Mouse (Mus musculus) neural tube, embryonic 11.5 days (tissue): Measurements from ENCODE around the gene Ptprq. TPM values are rescaled to one million over a fixed set of nuclear protein-coding genes. Genes with fewer than 3 reads are reported as not detected.
A peak's percentile ranks its signal among the peaks of the same experiment; 100 is the strongest.

Experiments
- ATAC-seq: fragments of 200-750 bp; cut with Nextera tagmentation; 2 replicates; pipeline ENCODE4 v1.8.0; 2017; ENCODE audit warnings: moderate number of reproducible peaks, mild to moderate bottlenecking, moderate TSS enrichment, moderate library complexity; ENCODE audit not compliant: insufficient read depth, low FRiP score, low TSS enrichment
- DNase-seq: peaks from one replicate; pipeline ENCODE4 v3.0.0-alpha.2; 2015; ENCODE audit warnings: low spot score
- H3K27ac ChIP-seq: fragments of 300-500 bp; sonication (generic); 2 replicates; pipeline ENCODE4 v1.5.1; 2014; ENCODE audit warnings: low read depth, mild to moderate bottlenecking, low read length
- H3K27me3 ChIP-seq: fragments of 300-500 bp; sonication (generic); 2 replicates; pipeline ENCODE4 v1.6.1; 2014; ENCODE audit warnings: mild to moderate bottlenecking, low read length, mixed read lengths; ENCODE audit not compliant: control insufficient read depth, insufficient read depth
- H3K36me3 ChIP-seq: fragments of 300-500 bp; sonication (generic); 2 replicates; pipeline ENCODE4 v1.6.1; 2014; ENCODE audit warnings: mild to moderate bottlenecking, low read length, moderate library complexity, mixed read lengths; ENCODE audit not compliant: control insufficient read depth, insufficient read depth
- H3K4me1 ChIP-seq: fragments of 300-500 bp; sonication (generic); 2 replicates; pipeline ENCODE4 v1.6.1; 2014; ENCODE audit warnings: low read length, mixed read lengths; ENCODE audit not compliant: control insufficient read depth, insufficient read depth
- H3K4me2 ChIP-seq: fragments of 300-500 bp; sonication (generic); 2 replicates; pipeline ENCODE4 v1.6.1; 2014; ENCODE audit warnings: low read depth, mild to moderate bottlenecking, moderate library complexity
- H3K4me3 ChIP-seq: fragments of 300-500 bp; sonication (generic); 2 replicates; pipeline ENCODE4 v1.5.1; 2014; ENCODE audit warnings: low read depth, low read length
- H3K9ac ChIP-seq: fragments of 300-500 bp; sonication (generic); 2 replicates; pipeline ENCODE4 v1.6.1; 2014; ENCODE audit warnings: mild to moderate bottlenecking, low read length
- H3K9me3 ChIP-seq: fragments of 300-500 bp; sonication (generic); 2 replicates; pipeline ENCODE4 v1.6.1; 2016; ENCODE audit warnings: low read length; ENCODE audit not compliant: control insufficient read depth
- WGBS: fragments of 180-500 bp; shearing (Covaris S2); extraction: QIAGEN DNeasy Blood & Tissue Kit; methylation state at CpG from one replicate; pipeline ENCODE4 v1.1.7; 2014; 5-methylcytosine and 5-hydroxymethylcytosine counted together
- polyA plus RNA-seq: library from polyadenylated mRNA; unstranded; fragments of >200 nt; fragmentation: Nextera tagmentation; extraction: Ambion mirVana; gene quantifications from 2 replicates; pipeline ENCODE4 v1.2.1, GENCODE M21; 2014

The Ptprq gene
- polyA plus RNA-seq, 1 experiment from 2014 or later = 0.05 TPM

- Histone ChIP-seq H3K4me3 (no peak overlapping the region), H3K36me3 (no peaks in the 10 kb centered on the region), H3K27me3 (no peaks in the 10 kb centered on the region), H3K27ac (no peak overlapping the region), H3K4me1 (no peaks in the 10 kb centered on the region), H3K9me3 (no peaks in the 10 kb centered on the region), H3K9ac (no peak overlapping the region), H3K4me2 (no peak overlapping the region)
- ATAC-seq (no peak), DNase-seq (no peak)
- 78% methylated on average over 6 of the region's 6 CpGs for WGBS
These were observed 118.5 kb downstream of the Ptprq start for GRCm38 (mm10) chr10:107601371-107601770.

DNA sequence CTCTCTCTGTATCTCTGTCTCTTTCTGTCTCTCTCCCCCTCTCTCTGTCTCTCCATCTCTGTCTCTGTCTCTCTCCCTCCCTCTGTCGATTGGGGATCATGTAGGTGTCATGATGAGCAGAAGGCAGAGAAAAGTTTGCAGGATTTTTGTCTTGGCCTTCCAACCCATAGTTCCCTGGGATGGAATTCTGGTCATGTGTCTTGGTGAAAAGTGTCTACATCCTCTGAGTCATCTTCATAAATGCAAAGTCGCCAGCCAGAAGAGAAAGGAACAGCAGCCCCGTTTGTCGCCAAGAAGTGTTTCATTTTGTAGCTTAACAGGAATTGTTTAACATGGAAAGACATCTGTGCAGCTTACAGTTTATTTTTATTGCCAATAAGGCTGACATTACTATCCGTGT, 136.5 kb downstream of the Ptprq start:
- H3K9me3 ChIP-seq = no peaks in the 10 kb centered on the region
- ATAC-seq = no peak
- H3K4me1 ChIP-seq = no peaks in the 10 kb centered on the region
- WGBS = 78% methylated on average over 5 of the region's 5 CpGs
- H3K4me3 ChIP-seq = no peak overlapping the region
- H3K27ac ChIP-seq = no peak overlapping the region
- no peaks in the 10 kb centered on the region for H3K36me3 ChIP-seq
- no peak overlapping the region for H3K9ac ChIP-seq
- no peaks in the 10 kb centered on the region for H3K27me3 ChIP-seq
- no peak overlapping the region for H3K4me2 ChIP-seq
- no peak for DNase-seq

DNA sequence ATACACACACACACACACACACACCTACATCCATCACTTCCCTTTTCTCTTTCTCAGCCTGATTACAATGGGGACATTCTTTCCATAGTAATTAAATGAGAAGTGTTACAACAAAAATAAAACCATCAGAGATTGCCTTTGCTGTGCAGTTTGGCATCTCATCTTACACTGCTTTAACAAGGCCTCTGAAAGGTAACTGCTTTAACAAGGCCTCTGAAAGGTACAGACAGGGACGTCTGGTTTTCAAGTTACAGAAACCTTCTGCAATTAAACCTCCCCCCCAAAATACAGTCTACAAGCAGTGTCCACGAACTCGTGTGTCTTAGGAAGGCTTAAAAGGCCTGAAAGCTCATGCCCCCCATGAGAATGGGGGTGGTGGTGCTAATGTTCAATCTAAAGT, 150.8 kb downstream of the Ptprq start:
- Histone ChIP-seq H3K9me3 (no peaks in the 10 kb centered on the region), H3K27ac (no peak overlapping the region), H3K4me2 (no peak overlapping the region), H3K4me3 (no peak overlapping the region), H3K36me3 (no peaks in the 10 kb centered on the region), H3K9ac (no peak overlapping the region), H3K27me3 (no peaks in the 10 kb centered on the region), H3K4me1 (no peaks in the 10 kb centered on the region)
- DNase-seq (no peak), ATAC-seq (no peak)
- WGBS = 44% methylated on average over 3 of the region's 3 CpGs

DNA sequence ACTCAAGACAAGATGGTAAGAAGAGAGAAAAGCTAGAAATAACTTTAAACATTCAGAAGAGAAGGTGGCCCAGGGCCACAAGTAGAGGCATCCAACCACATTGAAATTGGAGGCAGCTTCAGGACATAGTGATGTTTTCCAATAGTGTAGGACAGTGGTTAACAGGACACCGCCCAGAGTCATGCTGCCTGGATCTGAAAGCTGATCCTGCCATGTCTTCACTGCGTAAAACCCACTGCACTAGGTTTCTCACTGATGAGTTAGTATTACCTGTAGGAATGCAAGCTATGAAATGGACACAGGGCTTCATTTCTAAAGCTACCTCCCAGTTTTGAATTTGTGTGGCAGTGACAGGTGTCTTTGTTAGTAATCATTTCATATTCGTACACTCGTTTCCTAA, 151.6 kb downstream of the Ptprq start:
- ATAC-seq (no peak), DNase-seq (no peak)
- Histone ChIP-seq H3K36me3 (no peaks in the 10 kb centered on the region), H3K4me3 (no peak overlapping the region), H3K27me3 (no peaks in the 10 kb centered on the region), H3K4me1 (no peaks in the 10 kb centered on the region), H3K9me3 (no peaks in the 10 kb centered on the region), H3K4me2 (no peak overlapping the region), H3K27ac (no peak overlapping the region), H3K9ac (no peak overlapping the region)
- 86% methylated on average over 4 of the region's 4 CpGs for WGBS

GRCm38 (mm10) chr10:107562875-107563274, 157.0 kb downstream of the Ptprq start:
- H3K27me3 ChIP-seq = no peaks in the 10 kb centered on the region
- ATAC-seq (0 out of 2 replicates have a peak, but pooled peaks have one; percentile 9), DNase-seq (peak; percentile 20)
- no peaks in the 10 kb centered on the region for H3K4me1 ChIP-seq
- H3K4me3 ChIP-seq = no peak overlapping the region
- no peak overlapping the region for H3K4me2 ChIP-seq
- H3K9ac ChIP-seq = no peak overlapping the region
- H3K9me3 ChIP-seq = no peaks in the 10 kb centered on the region
- WGBS = 21% methylated on average over 13 of the region's 13 CpGs
- no peak overlapping the region for H3K27ac ChIP-seq
- H3K36me3 ChIP-seq = no peaks in the 10 kb centered on the region

GRCm38 (mm10) chr10:107560881-107561280, 159.0 kb downstream of the Ptprq start:
- H3K4me3 ChIP-seq = no peak overlapping the region
- no peak for ATAC-seq
- DNase-seq = no peak
- no peaks in the 10 kb centered on the region for H3K27me3 ChIP-seq
- no peak overlapping the region for H3K4me2 ChIP-seq
- H3K27ac ChIP-seq = no peak overlapping the region
- no peaks in the 10 kb centered on the region for H3K9me3 ChIP-seq
- no peaks in the 10 kb centered on the region for H3K4me1 ChIP-seq
- no peak overlapping the region for H3K9ac ChIP-seq
- H3K36me3 ChIP-seq = no peaks in the 10 kb centered on the region

DNA sequence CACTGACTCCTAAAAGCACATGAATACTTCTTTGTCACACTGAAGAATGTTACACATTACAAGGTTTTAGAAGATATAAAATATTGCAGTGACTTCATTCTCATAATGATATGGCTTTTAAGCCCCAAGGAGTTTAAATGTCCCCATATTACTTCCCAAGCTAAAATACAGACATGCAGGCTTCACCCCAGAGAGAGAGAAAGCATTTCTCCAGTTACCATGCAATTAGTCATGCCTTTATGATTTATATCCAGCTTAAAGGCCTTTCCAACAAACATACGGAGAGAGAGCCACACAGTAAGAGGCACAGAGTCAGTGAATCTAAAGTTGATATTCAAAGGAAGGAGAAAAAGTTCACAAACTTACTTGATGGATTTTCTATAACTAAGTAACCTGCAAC, 176.8 kb downstream of the Ptprq start:
- no peaks in the 10 kb centered on the region for H3K9me3 ChIP-seq
- no peaks in the 10 kb centered on the region for H3K4me1 ChIP-seq
- H3K9ac ChIP-seq = no peak overlapping the region
- H3K27me3 ChIP-seq = no peaks in the 10 kb centered on the region
- DNase-seq (no peak), ATAC-seq (no peak)
- no peak overlapping the region for H3K4me2 ChIP-seq
- H3K27ac ChIP-seq = no peak overlapping the region
- no peaks in the 10 kb centered on the region for H3K36me3 ChIP-seq
- no peak overlapping the region for H3K4me3 ChIP-seq
- WGBS = 19% methylated on average over 1 of the region's 1 CpGs

GRCm38 (mm10) chr10:107528758-107529157, 191.1 kb downstream of the Ptprq start:
- Histone ChIP-seq H3K4me3 (no peak overlapping the region), H3K9ac (no peak overlapping the region), H3K9me3 (no peaks in the 10 kb centered on the region), H3K27ac (no peak overlapping the region), H3K27me3 (no peaks in the 10 kb centered on the region), H3K4me2 (no peak overlapping the region), H3K36me3 (no peaks in the 10 kb centered on the region), H3K4me1 (no peaks in the 10 kb centered on the region)
- ATAC-seq (no peak), DNase-seq (no peak)
- 67% methylated on average over 1 of the region's 1 CpGs for WGBS

- Histone ChIP-seq H3K4me2 (no peak overlapping the region), H3K27ac (no peak overlapping the region), H3K9ac (no peak overlapping the region), H3K4me3 (no peak overlapping the region), H3K4me1 (no peaks in the 10 kb centered on the region), H3K9me3 (no peaks in the 10 kb centered on the region), H3K36me3 (no peaks in the 10 kb centered on the region), H3K27me3 (no peaks in the 10 kb centered on the region)
- no peak for ATAC-seq
- DNase-seq = no peak
- WGBS = 85% methylated on average over 5 of the region's 5 CpGs
These were observed 200.6 kb downstream of the Ptprq start for GRCm38 (mm10) chr10:107519216-107519615.
